Mouse (Mus musculus) frontal cortex, adult 2 months (tissue): ENCODE measurements at regions not wholly inside any gene's neighbourhood (a gene's known extent, or its start where the extent isn't known, plus 50 kb on each side); places are given as distances from the start of the nearest gene placed in this dataset.
A peak's percentile ranks its signal among the peaks of the same experiment; 100 is the strongest.

ENCODE experiments used
- DNase-seq, 2 experiments: peaks; one replicate each; pipeline ENCODE4 v3.0.0; 2022; ENCODE audit warnings: low spot score in 1 of 2; ENCODE audit errors: extremely low spot score in 1 of 2

DNA sequence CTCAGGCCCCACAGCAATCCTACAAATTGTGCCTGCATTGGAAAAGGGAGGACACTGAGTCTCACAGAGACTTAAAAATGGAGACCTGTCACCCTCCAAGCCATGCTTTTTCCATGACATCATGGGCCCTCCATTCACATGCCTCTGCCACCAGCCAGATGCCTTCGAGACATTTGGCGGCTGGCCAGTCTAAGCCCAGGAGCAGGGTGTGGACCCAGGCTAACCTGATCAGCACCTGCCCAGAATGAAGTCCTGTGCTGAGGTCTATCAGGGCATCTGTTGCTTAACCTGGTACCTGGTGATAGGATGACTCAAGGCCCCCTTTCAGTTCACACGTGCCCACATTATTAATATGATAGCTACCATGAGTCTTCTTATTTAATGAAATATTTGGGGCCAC, 265.4 kb downstream of the Fam49a start:
- no peak for DNase-seq

DNA sequence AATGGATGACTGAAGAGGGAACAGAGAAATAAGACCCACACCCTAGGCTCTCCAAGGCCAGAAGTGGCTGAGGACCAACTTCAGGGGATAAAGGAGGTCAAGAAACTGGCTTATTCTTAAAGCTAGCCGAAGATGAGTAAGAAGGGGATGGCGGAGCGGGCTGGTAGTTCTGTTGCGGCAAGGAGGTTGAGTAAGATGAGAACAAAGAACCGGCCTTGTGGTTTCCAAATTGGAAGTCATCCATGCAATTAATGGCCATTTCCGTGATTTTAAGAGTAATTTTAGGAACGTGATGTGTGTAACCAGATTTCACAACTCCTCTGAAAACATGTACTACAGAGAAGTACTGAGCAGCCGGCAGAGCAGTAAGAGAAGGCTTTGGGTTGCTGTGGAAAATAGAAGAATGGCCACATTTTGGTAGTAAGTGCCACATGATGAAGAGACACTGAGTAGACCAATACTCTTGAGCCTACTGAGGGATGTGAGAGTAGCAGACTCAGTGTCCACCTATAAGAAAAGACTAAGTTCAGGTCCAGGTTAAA, 258.4 kb downstream of the Fam49a start:
- DNase-seq = no peak

GRCm38 (mm10) chr12:12518490-12519070, 256.6 kb downstream of the Fam49a start:
- DNase-seq = no peak

GRCm38 (mm10) chr12:12517020-12517419, 255.1 kb downstream of the Fam49a start:
- no peak for DNase-seq

DNA sequence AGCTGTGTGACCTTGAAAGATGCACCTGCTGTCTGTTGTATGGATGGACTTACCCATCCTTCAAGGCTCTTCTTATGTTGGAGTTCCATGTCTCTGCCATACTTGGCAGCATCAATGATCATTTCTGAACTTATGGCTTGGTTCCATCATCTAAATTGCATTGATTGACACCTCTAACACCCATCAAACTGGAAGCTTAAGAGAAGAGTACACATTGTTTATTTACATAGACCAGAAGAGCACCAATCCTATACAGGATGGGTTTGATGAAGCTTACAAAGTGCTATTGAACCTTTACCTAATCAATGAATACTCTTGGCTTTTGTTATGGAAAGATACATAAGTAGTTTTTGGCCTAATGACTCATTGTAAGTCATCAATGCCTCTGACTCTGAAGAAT, 248.8 kb downstream of the Fam49a start:
- DNase-seq = no peak

- no peak for DNase-seq
Measured at GRCm38 (mm10) chr12:12509164-12509937, 247.4 kb downstream of the Fam49a start.

DNA sequence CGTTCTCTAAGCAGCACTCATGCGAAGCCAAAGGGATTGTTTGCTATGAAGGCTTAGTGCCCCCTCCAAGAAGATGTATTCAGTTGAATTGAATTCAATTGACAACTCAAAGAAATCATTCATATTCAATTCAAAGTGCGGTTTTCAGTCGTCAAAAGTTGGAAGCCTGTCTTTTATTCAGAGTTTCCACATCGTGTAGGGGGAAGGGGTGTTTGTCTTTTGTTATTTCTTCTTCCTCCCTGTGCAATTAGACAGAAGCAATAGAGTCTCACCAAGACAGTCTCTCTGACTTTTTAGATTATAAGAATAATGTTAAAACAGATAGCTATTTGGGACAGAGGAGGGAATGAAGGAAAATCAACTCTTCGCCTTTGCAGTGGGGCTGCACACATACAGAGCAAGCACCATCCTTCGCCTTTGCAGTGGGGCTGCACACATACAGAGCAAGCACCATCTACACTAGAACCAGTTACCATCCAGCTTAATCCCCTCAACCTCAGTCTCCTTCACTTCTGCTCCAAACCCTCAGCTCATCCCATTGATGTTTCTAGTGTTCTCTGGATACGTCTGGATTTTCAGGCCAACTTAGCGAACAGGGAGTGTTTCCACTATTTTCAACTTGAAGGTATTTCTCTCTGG, 246.7 kb downstream of the Fam49a start:
- DNase-seq = no peak

DNA sequence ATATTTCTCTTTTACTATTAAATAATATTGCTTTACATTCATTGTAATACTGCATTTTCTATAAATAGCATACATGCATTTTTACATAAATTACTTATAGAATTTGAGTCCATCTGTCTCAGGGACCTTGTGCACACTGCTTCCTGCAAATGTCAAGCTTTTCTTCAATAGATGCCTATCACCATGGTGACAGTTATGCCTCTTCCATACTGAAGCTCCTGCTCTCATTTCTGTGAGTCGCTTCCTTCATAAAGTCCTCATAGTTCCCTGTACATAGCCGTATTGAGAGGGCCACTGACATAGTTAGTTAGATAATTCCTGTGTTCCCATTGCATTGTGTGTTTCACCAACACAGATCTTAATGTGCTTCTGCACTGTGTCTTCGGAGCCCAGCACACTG, 244.7 kb downstream of the Fam49a start:
- DNase-seq = no peak

GRCm38 (mm10) chr12:12505590-12505989, 243.7 kb downstream of the Fam49a start:
- DNase-seq = no peak

GRCm38 (mm10) chr12:12499903-12500302, 238.0 kb downstream of the Fam49a start:
- DNase-seq = no peak

DNA sequence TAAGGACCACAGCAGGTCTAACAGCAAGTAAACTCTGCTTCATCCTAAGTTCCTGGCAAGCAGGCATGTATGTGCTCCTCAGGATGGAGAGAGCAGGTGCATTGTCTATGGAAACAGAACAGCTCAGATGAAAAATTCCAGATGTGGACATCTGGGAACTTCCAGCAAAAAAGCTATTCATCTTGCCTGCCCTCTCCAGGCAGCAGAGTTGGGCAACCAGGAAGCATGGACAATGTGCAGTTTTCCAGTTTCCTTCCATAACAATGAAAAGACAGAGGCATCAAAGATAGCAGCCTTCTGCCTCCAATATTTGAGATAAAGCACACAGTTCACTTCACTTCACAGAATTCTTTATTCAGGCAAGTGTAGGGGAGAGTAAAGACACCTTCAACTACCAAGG, 236.7 kb downstream of the Fam49a start:
- DNase-seq = no peak

DNA sequence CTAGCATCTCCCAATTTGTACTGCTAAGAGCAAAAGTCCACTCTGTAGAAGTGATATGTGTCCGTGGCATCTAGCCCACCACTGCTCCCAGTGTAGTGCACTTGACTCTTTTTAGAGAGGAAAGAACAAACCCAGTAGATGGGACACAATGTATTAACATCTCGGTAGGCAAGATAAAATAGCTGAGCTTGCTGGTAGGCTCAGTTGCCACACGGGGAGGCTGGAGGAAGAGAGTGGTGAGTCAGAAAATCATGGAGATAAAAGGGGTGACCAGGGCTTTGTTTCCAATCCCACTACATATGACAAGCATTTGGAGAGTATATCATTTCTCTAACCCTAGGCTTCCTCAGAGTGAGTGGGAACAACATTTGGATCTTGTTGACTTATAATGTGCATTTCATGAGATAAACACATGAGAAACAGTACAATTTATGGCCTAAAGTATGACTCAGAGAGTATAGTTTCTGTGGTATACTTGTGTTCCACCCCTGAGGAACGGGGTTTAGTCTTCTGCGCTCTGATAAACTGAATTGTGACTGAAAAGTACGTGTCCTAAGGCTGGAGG, 235.4 kb downstream of the Fam49a start:
- no peak for DNase-seq

DNA sequence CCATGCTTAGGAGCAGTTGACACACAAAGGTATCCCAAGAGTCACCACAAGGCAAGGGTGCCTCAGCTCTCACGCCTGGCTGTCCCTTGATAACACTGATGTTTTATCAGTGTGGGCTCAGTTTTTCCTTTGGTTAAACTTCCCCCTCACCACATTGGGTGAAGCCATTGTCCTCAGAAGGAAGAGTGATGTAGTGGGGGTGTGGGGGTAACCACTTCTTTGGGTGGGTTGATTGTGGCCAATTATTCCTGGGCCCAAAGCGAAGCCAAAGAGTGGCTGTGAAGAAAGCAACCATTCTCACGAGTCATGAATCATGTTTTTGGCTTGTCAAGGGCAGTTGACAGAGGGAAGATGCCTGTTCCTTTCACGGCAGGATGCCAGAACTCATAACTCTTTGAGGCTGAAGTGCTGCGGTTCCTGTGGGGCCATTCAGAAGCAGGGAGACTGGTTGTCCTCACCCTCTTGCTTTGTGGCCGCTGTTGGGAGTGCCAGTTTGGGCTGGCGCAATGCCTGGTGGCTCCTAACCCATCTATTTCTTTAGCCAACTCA, 234.7 kb downstream of the Fam49a start:
- DNase-seq = peak in 1 of 2 experiments; percentile 21

GRCm38 (mm10) chr12:12490173-12490572, 228.2 kb downstream of the Fam49a start:
- DNase-seq = peak in 1 of 2 experiments; percentile 2

DNA sequence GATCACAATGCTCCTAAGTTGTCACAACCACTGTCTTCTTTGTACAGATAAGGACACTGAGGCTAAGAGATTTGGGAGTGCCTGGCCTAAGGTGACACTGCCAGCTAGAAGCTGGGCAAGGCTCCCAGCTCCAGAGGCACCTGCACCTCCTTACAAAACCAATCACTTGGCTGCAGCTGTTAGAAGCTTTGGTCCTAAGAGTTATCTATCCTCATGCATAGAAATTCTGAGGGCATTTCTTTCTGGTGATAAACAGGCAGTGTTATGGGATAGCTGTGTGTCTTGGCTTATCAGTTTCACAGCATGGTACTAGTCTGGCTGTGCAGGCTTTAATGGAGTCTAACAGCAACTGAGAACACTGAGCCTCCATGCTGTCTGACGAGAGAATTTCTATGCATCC, 226.2 kb downstream of the Fam49a start:
- no peak for DNase-seq

DNA sequence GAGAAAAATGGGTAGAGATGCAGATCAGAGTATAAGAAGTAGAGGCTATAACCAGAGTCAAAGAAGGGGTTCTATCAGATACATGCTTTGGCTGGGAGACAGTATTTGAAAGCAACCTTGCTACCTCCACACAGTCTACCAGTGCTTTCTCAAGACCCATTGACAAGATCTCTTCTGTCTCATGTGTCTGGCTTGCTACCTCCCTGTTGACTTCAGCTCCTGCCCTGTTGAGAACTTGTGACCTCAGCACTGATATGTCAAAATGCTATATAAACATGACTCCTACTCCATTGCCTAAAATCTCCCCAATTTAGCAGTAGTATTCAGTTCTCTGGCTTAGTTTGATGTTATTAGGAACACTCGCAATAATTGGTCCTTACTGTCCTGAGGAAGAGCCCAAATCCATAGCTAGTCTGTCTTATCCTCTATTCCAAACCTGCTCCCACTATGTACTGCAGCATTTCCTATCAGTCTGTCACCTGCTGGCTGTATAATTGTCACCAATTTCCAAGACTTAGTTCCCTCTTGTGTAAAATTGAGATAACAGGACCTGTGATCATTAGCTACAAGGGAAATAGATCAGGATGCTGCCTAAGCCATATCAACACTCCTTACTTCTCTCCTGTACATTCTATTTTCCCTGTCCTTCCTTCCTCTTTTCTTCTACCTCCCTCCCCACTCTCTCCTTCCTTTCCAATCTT, 224.9 kb downstream of the Fam49a start:
- DNase-seq = no peak

GRCm38 (mm10) chr12:12484921-12485680, 223.2 kb downstream of the Fam49a start:
- no peak for DNase-seq

DNA sequence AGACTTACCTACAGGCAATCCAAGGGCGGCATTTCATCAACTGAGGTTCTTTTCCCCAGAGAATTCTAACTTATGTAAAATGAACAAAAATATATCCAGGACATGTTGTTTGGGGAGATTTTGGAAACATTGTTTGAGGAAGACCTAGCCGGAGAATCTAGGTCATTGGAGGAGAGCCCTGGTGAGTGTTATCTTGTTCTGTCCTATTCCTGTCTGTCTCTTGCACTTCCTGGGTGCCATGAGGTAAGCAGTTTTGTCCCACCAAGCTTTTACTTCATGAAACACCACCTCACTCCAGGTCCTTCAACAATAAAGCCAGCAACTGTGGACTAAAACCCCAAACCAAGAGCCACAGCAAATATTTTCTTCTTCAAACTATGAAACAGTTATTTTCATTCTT, 218.5 kb downstream of the Fam49a start:
- DNase-seq = no peak

DNA sequence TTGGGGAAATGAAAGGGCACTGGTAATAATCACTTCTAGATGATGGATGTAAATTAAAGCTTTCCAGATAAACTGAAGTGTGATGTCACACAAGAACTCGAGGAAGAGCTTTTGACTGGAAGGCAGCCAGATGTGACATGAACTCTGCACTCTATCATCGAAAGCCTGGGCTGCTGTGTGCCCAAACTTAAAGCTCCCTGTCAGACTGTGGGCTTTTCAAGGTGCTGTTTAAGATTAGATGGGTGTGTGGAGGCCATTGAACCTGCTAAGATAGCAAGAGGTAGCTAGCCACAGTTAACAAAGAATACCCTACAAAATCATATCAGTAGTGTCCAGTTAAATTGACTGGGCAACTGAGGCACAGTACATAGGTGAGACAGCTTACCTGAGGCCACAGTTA, 190.1 kb downstream of the Fam49a start:
- DNase-seq = no peak

DNA sequence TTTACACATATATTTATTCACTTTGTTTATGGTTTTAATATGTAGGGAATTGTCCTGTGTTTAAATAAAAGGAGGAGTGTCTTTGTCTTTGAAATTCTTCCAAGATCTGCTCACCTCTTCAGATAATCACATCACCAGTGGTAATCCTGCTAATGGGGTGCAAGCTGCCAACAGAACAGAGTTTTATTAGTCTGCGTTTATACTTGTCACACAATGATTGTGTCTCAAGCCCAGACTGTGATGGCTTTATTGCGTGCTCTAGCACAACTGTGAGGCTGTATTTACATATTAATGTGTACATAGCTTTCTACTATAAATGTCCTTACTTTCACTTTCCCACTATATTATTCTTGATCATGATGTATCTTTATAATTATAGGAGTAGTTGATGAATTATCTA, 184.8 kb downstream of the Fam49a start:
- no peak for DNase-seq
